Mouse (Mus musculus) myocyte (in vitro differentiated cells): Measurements from ENCODE around the gene Rhbdf2. TPM values are rescaled to one million over a fixed set of nuclear protein-coding genes. Genes with fewer than 3 reads are reported as not detected.

ENCODE experiments used
- H3K27me3 ChIP-seq: one replicate; pipeline ENCODE4 v1.6.1; 2011; ENCODE audit not compliant: control insufficient read depth, insufficient read depth, insufficient read length
- H3K36me3 ChIP-seq: one replicate; pipeline ENCODE4 v1.6.1; 2011; ENCODE audit not compliant: control insufficient read depth, insufficient read depth
- H3K4me2 ChIP-seq: one replicate; pipeline ENCODE4 v1.6.1; 2011; ENCODE audit warnings: low read depth, control low read depth
- H3K4me3 ChIP-seq: one replicate; pipeline ENCODE4 v1.5.1; 2011; ENCODE audit warnings: mild to moderate bottlenecking, control low read depth, moderate library complexity
- H3K79me2 ChIP-seq: one replicate; pipeline ENCODE4 v1.6.1; 2011; ENCODE audit not compliant: control insufficient read depth, insufficient read depth
- H3ac ChIP-seq: one replicate; pipeline ENCODE4 v1.6.1; 2011; ENCODE audit not compliant: control insufficient read depth, insufficient read length
- CEBPB ChIP-seq: IDR thresholded peaks from 2 replicates; pipeline ENCODE4 v1.6.1; 2011; ENCODE audit warnings: mild to moderate bottlenecking, moderate library complexity; ENCODE audit not compliant: poor library complexity, insufficient read depth, severe bottlenecking
- E2F4 ChIP-seq: IDR thresholded peaks from one replicate; pipeline ENCODE4 v1.6.1; 2011; ENCODE audit warnings: mild to moderate bottlenecking, control low read depth, moderate library complexity; ENCODE audit not compliant: insufficient read depth
- MAX ChIP-seq: IDR thresholded peaks from one replicate; pipeline ENCODE4 v1.6.1; 2011; ENCODE audit warnings: low read depth, mild to moderate bottlenecking, control low read depth
- MYOD1 ChIP-seq, 3 experiments: IDR thresholded peaks; one replicate each; pipeline ENCODE4 v1.6.1; 2011; ENCODE audit warnings: control low read depth in 2 of 3, low read depth in 2 of 3, mild to moderate bottlenecking in 2 of 3, moderate library complexity in 1 of 3; ENCODE audit not compliant: insufficient read length in 2 of 3, control insufficient read depth in 1 of 3
- MYOG ChIP-seq, 3 experiments: IDR thresholded peaks; one replicate each; pipeline ENCODE4 v1.6.1; 2011; ENCODE audit warnings: control low read depth in 2 of 3, low read depth in 2 of 3, mild to moderate bottlenecking in 2 of 3; ENCODE audit not compliant: insufficient read length in 2 of 3, control insufficient read depth in 1 of 3, insufficient read depth in 1 of 3
- POLR2A ChIP-seq: IDR thresholded peaks from one replicate; pipeline ENCODE4 v1.6.1; 2011; ENCODE audit warnings: low read depth, mild to moderate bottlenecking, control low read depth, moderate library complexity; ENCODE audit not compliant: insufficient read length
- POLR2AphosphoS2 ChIP-seq: IDR thresholded peaks from one replicate; pipeline ENCODE4 v1.6.1; 2011; ENCODE audit warnings: low read depth, control low read depth; ENCODE audit not compliant: insufficient read length
- REST ChIP-seq: IDR thresholded peaks from one replicate; pipeline ENCODE4 v1.6.1; 2011; ENCODE audit warnings: mild to moderate bottlenecking, control low read depth, moderate library complexity; ENCODE audit not compliant: insufficient read depth, insufficient read length
- SRF ChIP-seq: IDR thresholded peaks from one replicate; pipeline ENCODE4 v1.6.1; 2011; ENCODE audit warnings: low read depth; ENCODE audit not compliant: control insufficient read depth, insufficient read length
- TCF12 ChIP-seq: IDR thresholded peaks from one replicate; pipeline ENCODE4 v1.6.1; 2011; ENCODE audit warnings: mild to moderate bottlenecking, control low read depth; ENCODE audit not compliant: poor library complexity, insufficient read depth, severe bottlenecking
- TCF3 ChIP-seq: IDR thresholded peaks from one replicate; pipeline ENCODE4 v1.6.1; 2011; ENCODE audit warnings: low read depth, control low read depth; ENCODE audit not compliant: insufficient read length
- USF1 ChIP-seq: IDR thresholded peaks from one replicate; pipeline ENCODE4 v1.6.1; 2011; ENCODE audit warnings: low read depth, mild to moderate bottlenecking, control low read depth, moderate library complexity
- polyA plus RNA-seq: library from polyadenylated mRNA; unstranded; fragments of >200 nt; fragmentation: generic; extraction: Trizol; gene quantifications from one replicate; pipeline ENCODE4 v1.2.1, GENCODE M21; 2012; ENCODE audit warnings: missing spikeins

Rhbdf2 gene
- polyA plus RNA-seq, 1 experiment: 16.2 TPM

DNA sequence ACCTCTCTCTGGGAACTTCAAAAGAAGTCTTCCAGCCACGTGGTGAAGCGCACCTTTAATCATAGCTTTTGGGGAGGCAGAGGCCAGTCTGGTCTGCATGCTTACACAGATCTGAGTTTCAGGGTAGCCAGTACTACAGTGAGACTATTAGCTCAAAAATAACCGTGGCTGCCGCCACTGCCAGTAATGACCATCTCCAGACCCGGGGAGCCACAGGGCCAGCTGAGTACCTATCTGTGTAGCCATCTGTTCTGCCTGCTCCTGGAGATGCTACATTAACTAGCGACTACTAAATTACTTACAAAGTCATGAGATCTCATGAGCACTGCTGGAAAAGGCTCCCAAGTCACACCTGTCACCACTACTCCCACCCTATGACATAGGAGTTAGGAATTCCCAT, 51.8 kb downstream of the Rhbdf2 start:
- Histone ChIP-seq H3K36me3 (no peaks in the 10 kb centered on the region), H3K4me2 (no peak overlapping the region), H3K79me2 (peaks cover 85% of the 10 kb centered on the region), H3K27me3 (no peaks in the 10 kb centered on the region), H3K4me3 (no peak overlapping the region), H3ac (no peak overlapping the region)
- peak; percentile 6 to 49 (median 28) for TF ChIP-seq MYOD1 (IDR thresholded peaks at IDR 0.05; ENCODE audit: control insufficient read depth in 1 of 3, insufficient read length in 2 of 3, low read depth in 2 of 3)
- TF ChIP-seq TCF12: no peak

GRCm38 (mm10) chr11:116574486-116574885, 52.3 kb downstream of the Rhbdf2 start:
- TF ChIP-seq E2F4: no peak
- no peak for TF ChIP-seq USF1
- TF ChIP-seq MAX: no peak
- no peak for TF ChIP-seq CEBPB
- TF ChIP-seq SRF: no peak
- TF ChIP-seq REST: no peak
- no peak for TF ChIP-seq MYOG (IDR thresholded peaks at IDR 0.05; ENCODE audit: control insufficient read depth in 1 of 3, insufficient read depth in 1 of 3, insufficient read length in 2 of 3, low read depth in 2 of 3)
- TF ChIP-seq TCF3: no peak
- TF ChIP-seq MYOD1 (IDR thresholded peaks at IDR 0.05; ENCODE audit: control insufficient read depth in 1 of 3, insufficient read length in 2 of 3, low read depth in 2 of 3): no peak
- no peak for TF ChIP-seq POLR2AphosphoS2
- no peak for TF ChIP-seq POLR2A
- TF ChIP-seq TCF12: no peak
- Histone ChIP-seq H3K4me2 (no peak overlapping the region), H3K79me2 (peaks cover 85% of the 10 kb centered on the region), H3ac (no peak overlapping the region), H3K36me3 (no peaks in the 10 kb centered on the region), H3K4me3 (no peak overlapping the region), H3K27me3 (no peaks in the 10 kb centered on the region)

DNA sequence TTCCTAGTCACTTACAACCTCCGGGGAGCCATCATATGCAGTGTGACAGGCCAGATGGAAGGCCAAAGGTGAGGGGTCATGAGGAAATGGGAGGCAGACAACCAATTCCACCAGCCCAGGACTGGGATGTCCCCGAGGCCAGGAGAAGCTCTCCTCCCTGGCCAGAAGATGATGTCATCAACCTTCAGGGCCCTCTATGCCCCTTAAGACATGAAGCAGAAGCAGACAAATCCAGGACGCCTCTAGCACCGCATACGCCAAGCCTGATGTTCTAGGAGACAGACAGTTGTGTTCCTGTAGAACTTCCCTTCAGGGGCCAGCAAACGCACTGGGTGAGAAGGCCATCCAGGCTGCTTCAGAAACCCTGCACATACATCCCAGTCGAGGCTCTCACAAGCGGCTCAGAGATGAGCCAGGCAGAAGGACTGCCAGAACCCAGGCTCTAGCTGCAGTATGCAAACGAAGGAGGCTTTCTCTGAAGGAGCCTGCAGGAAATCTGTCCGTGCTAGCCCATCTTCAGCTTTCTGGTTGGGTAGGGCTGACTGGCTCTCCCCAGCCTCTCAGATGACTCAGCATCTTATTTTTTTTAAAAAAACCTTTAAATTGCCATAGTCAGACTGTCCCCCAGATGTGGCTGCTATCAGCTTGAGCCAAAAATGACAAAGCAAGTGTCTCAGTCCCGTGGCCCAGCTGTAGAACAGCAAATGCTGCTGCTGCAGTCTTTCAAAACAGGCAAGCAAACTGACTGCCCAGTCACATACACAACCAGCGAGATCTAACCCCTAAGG, 53.9 kb downstream of the Rhbdf2 start:
- Histone ChIP-seq H3K79me2 (peaks cover 84% of the 10 kb centered on the region), H3K27me3 (no peaks in the 10 kb centered on the region), H3K36me3 (no peaks in the 10 kb centered on the region), H3K4me2 (peak overlapping the region; percentile 20), H3K4me3 (no peak overlapping the region), H3ac (no peak overlapping the region)
- TF ChIP-seq MAX: no peak
- no peak for TF ChIP-seq REST
- no peak for TF ChIP-seq MYOD1 (IDR thresholded peaks at IDR 0.05; ENCODE audit: control insufficient read depth in 1 of 3, insufficient read length in 2 of 3, low read depth in 2 of 3)
- no peak for TF ChIP-seq MYOG (IDR thresholded peaks at IDR 0.05; ENCODE audit: control insufficient read depth in 1 of 3, insufficient read depth in 1 of 3, insufficient read length in 2 of 3, low read depth in 2 of 3)
- TF ChIP-seq TCF12: no peak

GRCm38 (mm10) chr11:116571767-116572679, 54.8 kb downstream of the Rhbdf2 start:
- Histone ChIP-seq H3ac (no peak overlapping the region), H3K4me2 (no peak overlapping the region), H3K79me2 (peaks cover 85% of the 10 kb centered on the region), H3K4me3 (no peak overlapping the region), H3K36me3 (no peaks in the 10 kb centered on the region), H3K27me3 (no peaks in the 10 kb centered on the region)
- TF ChIP-seq MYOG (IDR thresholded peaks at IDR 0.05; ENCODE audit: control insufficient read depth in 1 of 3, insufficient read depth in 1 of 3, insufficient read length in 2 of 3, low read depth in 2 of 3) (no peak), E2F4 (no peak), USF1 (no peak), CEBPB (no peak), TCF12 (no peak), MAX (no peak), MYOD1 (IDR thresholded peaks at IDR 0.05; ENCODE audit: control insufficient read depth in 1 of 3, insufficient read length in 2 of 3, low read depth in 2 of 3) (no peak), TCF3 (no peak), REST (no peak), POLR2A (no peak), SRF (no peak), POLR2AphosphoS2 (no peak)

- no peaks in the 10 kb centered on the region for H3K27me3 ChIP-seq
- H3ac ChIP-seq: no peak overlapping the region
- H3K4me2 ChIP-seq: no peak overlapping the region
- H3K36me3 ChIP-seq: no peaks in the 10 kb centered on the region
- TF ChIP-seq MYOG (IDR thresholded peaks at IDR 0.05; ENCODE audit: control insufficient read depth in 1 of 3, insufficient read depth in 1 of 3, insufficient read length in 2 of 3, low read depth in 2 of 3) (no peak), MYOD1 (IDR thresholded peaks at IDR 0.05; ENCODE audit: control insufficient read depth in 1 of 3, insufficient read length in 2 of 3, low read depth in 2 of 3) (no peak), USF1 (no peak), CEBPB (no peak), REST (no peak), TCF3 (no peak), E2F4 (no peak)
- no peak overlapping the region for H3K4me3 ChIP-seq
- peaks cover 85% of the 10 kb centered on the region for H3K79me2 ChIP-seq
Measured at GRCm38 (mm10) chr11:116570821-116571220, 56.0 kb downstream of the Rhbdf2 start.
